Mouse (Mus musculus): ENCODE data around the gene Clcn3. TPM values are rescaled to one million over a fixed set of nuclear protein-coding genes. Genes with fewer than 3 reads are reported as not detected.
A peak's percentile ranks its signal among the peaks of the same experiment; 100 is the strongest.

Clcn3 gene
- polyA plus RNA-seq, 1 experiment from 2014 or later: 51.6 TPM

DNA sequence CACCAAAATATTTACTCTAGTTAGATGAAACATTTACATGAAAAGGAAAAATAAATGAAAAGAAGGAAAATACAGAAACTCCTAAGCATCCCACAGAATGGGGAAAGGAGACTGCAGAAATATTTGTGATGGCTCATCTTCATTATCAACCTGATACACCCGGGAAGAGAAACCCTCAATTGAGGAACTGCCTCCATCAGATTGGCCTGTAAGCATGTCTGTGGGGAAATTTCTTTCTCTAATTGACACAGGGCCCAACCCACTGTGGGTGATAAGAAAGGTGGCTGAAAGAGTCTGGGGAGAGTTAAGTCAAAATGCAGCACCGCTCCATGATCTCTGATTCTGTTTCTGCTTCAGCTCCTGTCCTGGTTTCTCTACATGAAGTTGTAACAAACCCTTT is 9.7 kb downstream of the Clcn3 start:
- Histone ChIP-seq H3K4me2 (replicated peaks) (no peak overlapping the region), H3K9ac (replicated peaks) (no peak overlapping the region), H3K4me1 (replicated peaks) (peaks cover 9% of the 10 kb centered on the region), H3K36me3 (no peaks in the 10 kb centered on the region), H3K27me3 (no peaks in the 10 kb centered on the region), H3K4me3 (replicated peaks) (no peak overlapping the region), H3K27ac (no peak overlapping the region), H3K9me3 (no peaks in the 10 kb centered on the region)
- ATAC-seq: no peak
- WGBS: 90% methylated on average over 2 of the region's 2 CpGs

DNA sequence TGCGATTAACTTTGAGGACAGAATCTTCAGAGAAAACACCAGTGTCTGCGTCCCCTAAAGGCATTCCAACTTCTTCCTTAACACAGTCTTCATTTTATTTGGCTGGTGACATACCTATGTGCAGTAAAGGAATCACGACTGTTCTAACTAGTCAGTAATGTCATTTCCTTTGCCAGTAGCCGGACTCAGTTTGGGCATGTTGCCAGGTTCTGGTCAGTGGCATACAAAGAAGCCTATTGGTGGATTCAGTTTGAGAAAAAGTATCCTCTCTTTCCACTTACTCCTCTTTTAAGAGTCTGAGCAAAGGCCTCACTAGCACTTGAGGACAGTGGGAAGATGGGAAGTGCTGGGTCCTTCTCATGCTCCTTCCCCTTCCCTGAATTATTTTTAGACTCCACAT is 11.3 kb downstream of the Clcn3 start:
- Histone ChIP-seq H3K36me3 (no peaks in the 10 kb centered on the region), H3K4me2 (replicated peaks) (no peak overlapping the region), H3K4me1 (replicated peaks) (peaks cover 9% of the 10 kb centered on the region), H3K9me3 (no peaks in the 10 kb centered on the region), H3K27ac (no peak overlapping the region), H3K4me3 (replicated peaks) (no peak overlapping the region), H3K27me3 (no peaks in the 10 kb centered on the region), H3K9ac (replicated peaks) (no peak overlapping the region)
- WGBS: 77% methylated on average over 4 of the region's 4 CpGs
- ATAC-seq: no peak

GRCm38 (mm10) chr8:60969091-60969490 is 14.0 kb downstream of the Clcn3 start:
- H3K36me3 ChIP-seq: no peaks in the 10 kb centered on the region
- 47% methylated on average over 2 of the region's 2 CpGs for WGBS
- H3K27me3 ChIP-seq: no peaks in the 10 kb centered on the region
- no peaks in the 10 kb centered on the region for H3K9me3 ChIP-seq
- peaks cover 9% of the 10 kb centered on the region for H3K4me1 ChIP-seq (replicated peaks)
- H3K4me3 ChIP-seq (replicated peaks): no peak overlapping the region
- no peak overlapping the region for H3K27ac ChIP-seq
- no peak for ATAC-seq
- H3K4me2 ChIP-seq (replicated peaks): no peak overlapping the region
- no peak overlapping the region for H3K9ac ChIP-seq (replicated peaks)

GRCm38 (mm10) chr8:60965741-60966140 is 17.4 kb downstream of the Clcn3 start:
- Histone ChIP-seq H3K27me3 (no peaks in the 10 kb centered on the region), H3K27ac (no peak overlapping the region), H3K4me3 (replicated peaks) (no peak overlapping the region), H3K9me3 (no peaks in the 10 kb centered on the region), H3K4me1 (replicated peaks) (no peaks in the 10 kb centered on the region), H3K4me2 (replicated peaks) (no peak overlapping the region), H3K36me3 (no peaks in the 10 kb centered on the region), H3K9ac (replicated peaks) (no peak overlapping the region)
- 71% methylated on average over 3 of the region's 3 CpGs for WGBS
- no peak for ATAC-seq

GRCm38 (mm10) chr8:60965306-60965705 is 17.8 kb downstream of the Clcn3 start:
- Histone ChIP-seq H3K4me3 (replicated peaks) (no peak overlapping the region), H3K27me3 (no peaks in the 10 kb centered on the region), H3K36me3 (no peaks in the 10 kb centered on the region), H3K9ac (replicated peaks) (no peak overlapping the region), H3K27ac (no peak overlapping the region), H3K4me1 (replicated peaks) (no peaks in the 10 kb centered on the region), H3K9me3 (no peaks in the 10 kb centered on the region), H3K4me2 (replicated peaks) (no peak overlapping the region)
- 75% methylated on average over 6 of the region's 6 CpGs for WGBS
- ATAC-seq: no peak

DNA sequence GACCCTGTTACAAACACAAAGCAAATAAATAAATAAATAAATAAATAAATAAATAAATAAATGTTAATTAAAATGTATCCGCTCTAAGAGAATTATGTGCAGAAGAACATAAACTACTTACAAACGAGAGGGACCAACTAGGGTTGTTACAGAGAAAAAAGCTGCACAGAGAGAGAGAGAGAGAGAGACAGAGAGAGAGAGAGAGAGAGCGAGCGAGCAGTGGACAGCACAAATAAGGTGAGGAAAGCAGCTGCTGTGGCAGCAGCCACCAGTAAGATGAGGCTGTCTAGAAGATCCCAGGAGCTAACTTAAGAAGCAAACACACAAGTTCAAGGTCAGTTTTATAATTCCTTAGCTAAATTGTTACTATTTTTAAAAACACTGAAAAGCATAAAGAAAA is 18.6 kb downstream of the Clcn3 start:
- WGBS: 83% methylated on average over 4 of the region's 4 CpGs
- H3K4me3 ChIP-seq (replicated peaks): no peak overlapping the region
- H3K4me2 ChIP-seq (replicated peaks): no peak overlapping the region

GRCm38 (mm10) chr8:60963931-60964330 is 19.2 kb downstream of the Clcn3 start:
- no peak for ATAC-seq
- 82% methylated on average over 2 of the region's 2 CpGs for WGBS
- Histone ChIP-seq H3K4me1 (replicated peaks) (no peaks in the 10 kb centered on the region), H3K4me2 (replicated peaks) (no peak overlapping the region), H3K27me3 (no peaks in the 10 kb centered on the region), H3K9ac (replicated peaks) (no peak overlapping the region), H3K4me3 (replicated peaks) (no peak overlapping the region), H3K36me3 (no peaks in the 10 kb centered on the region), H3K27ac (no peak overlapping the region), H3K9me3 (no peaks in the 10 kb centered on the region)

More for the DNA sequence above, 18.6 kb downstream of the Clcn3 start:
- no peaks in the 10 kb centered on the region for H3K27me3 ChIP-seq
- no peaks in the 10 kb centered on the region for H3K4me1 ChIP-seq (replicated peaks)
- H3K27ac ChIP-seq: no peak overlapping the region
- no peaks in the 10 kb centered on the region for H3K36me3 ChIP-seq
- no peak overlapping the region for H3K9ac ChIP-seq (replicated peaks)
- H3K9me3 ChIP-seq: no peaks in the 10 kb centered on the region
- no peak for ATAC-seq

DNA sequence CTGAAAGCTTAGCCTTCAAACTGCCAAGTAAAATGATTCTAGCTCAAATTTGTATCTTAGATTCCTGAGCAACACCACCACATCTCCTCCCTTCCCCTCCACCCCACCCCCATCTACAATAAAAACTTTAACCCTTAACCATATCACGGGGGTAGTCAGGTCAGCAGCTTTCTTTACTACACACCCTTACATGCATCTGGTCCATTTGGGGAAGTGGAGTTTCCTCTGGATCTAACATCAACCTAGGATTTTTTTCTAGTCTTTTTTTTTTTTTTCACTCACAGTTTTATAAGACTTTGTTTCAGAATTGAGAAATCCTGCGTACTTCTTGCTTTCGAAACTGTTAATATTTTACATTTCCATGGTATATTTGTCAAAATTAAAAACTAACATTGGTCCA is 20.3 kb downstream of the Clcn3 start:
- 94% methylated on average over 3 of the region's 3 CpGs for WGBS
- Histone ChIP-seq H3K36me3 (no peaks in the 10 kb centered on the region), H3K4me2 (replicated peaks) (no peak overlapping the region), H3K9ac (replicated peaks) (no peak overlapping the region), H3K27me3 (no peaks in the 10 kb centered on the region), H3K4me3 (replicated peaks) (no peak overlapping the region), H3K27ac (no peak overlapping the region), H3K9me3 (no peaks in the 10 kb centered on the region), H3K4me1 (replicated peaks) (no peaks in the 10 kb centered on the region)
- ATAC-seq: no peak

DNA sequence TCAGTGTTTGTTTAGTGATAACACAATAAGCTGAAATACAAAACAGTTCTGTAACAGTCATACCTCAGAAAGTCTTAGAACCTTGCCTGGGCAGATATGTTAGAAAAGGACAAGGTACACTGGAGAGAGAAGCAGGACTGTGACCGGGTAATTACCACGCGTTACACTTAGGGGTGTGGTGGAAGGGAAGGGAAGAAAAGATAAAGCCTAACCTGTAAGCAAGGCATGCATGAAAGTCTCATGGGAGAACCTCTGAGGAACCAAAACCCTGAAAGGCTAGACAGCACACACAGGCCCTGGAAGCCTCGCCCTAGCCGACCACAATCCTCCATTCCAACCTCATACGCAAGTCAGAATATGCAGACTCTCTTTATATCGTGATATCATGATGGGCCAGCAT is 26.3 kb downstream of the Clcn3 start:
- H3K36me3 ChIP-seq: no peaks in the 10 kb centered on the region
- no peak overlapping the region for H3K4me3 ChIP-seq (replicated peaks)
- 92% methylated on average over 7 of the region's 7 CpGs for WGBS
- H3K27ac ChIP-seq: no peak overlapping the region
- ATAC-seq: no peak
- no peak overlapping the region for H3K4me2 ChIP-seq (replicated peaks)
- no peak overlapping the region for H3K9ac ChIP-seq (replicated peaks)
- peaks cover 10% of the 10 kb centered on the region for H3K4me1 ChIP-seq (replicated peaks)
- H3K9me3 ChIP-seq: no peaks in the 10 kb centered on the region
- no peaks in the 10 kb centered on the region for H3K27me3 ChIP-seq

GRCm38 (mm10) chr8:60954281-60955014 is 28.7 kb downstream of the Clcn3 start:
- peak overlapping the region; percentile 59 for H3K4me2 ChIP-seq (replicated peaks)
- ATAC-seq: peak; percentile 99
- no peaks in the 10 kb centered on the region for H3K36me3 ChIP-seq
- H3K9me3 ChIP-seq: no peaks in the 10 kb centered on the region
- no peaks in the 10 kb centered on the region for H3K27me3 ChIP-seq
- H3K4me3 ChIP-seq (replicated peaks): peak overlapping the region; percentile 50
- peak overlapping the region; percentile 70 for H3K9ac ChIP-seq (replicated peaks)
- peaks cover 18% of the 10 kb centered on the region for H3K4me1 ChIP-seq (replicated peaks)
- WGBS: under 1% methylated on average over 15 of the region's 15 CpGs
- peak overlapping the region; percentile 97 for H3K27ac ChIP-seq

- H3K9me3 ChIP-seq: no peaks in the 10 kb centered on the region
- H3K4me2 ChIP-seq (replicated peaks): peak overlapping the region; percentile 43
- WGBS: 46% methylated on average over 5 of the region's 5 CpGs
- peak overlapping the region; percentile 18 for H3K4me3 ChIP-seq (replicated peaks)
- no peak for ATAC-seq
- no peaks in the 10 kb centered on the region for H3K36me3 ChIP-seq
- H3K9ac ChIP-seq (replicated peaks): 0 out of 2 replicates have a peak overlapping the region, but pooled peaks have one; percentile 23
- H3K27ac ChIP-seq: no peak overlapping the region
- H3K27me3 ChIP-seq: no peaks in the 10 kb centered on the region
- H3K4me1 ChIP-seq (replicated peaks): peaks cover 18% of the 10 kb centered on the region
Measured at GRCm38 (mm10) chr8:60952803-60953202, 30.3 kb downstream of the Clcn3 start.

- no peaks in the 10 kb centered on the region for H3K27me3 ChIP-seq
- no peak overlapping the region for H3K9ac ChIP-seq (replicated peaks)
- H3K27ac ChIP-seq: no peak overlapping the region
- no peaks in the 10 kb centered on the region for H3K9me3 ChIP-seq
- H3K4me1 ChIP-seq (replicated peaks): peaks cover 18% of the 10 kb centered on the region
- ATAC-seq: no peak
- H3K4me3 ChIP-seq (replicated peaks): no peak overlapping the region
- no peaks in the 10 kb centered on the region for H3K36me3 ChIP-seq
- H3K4me2 ChIP-seq (replicated peaks): no peak overlapping the region
- 100% methylated on average over 1 of the region's 1 CpGs for WGBS
Measured at GRCm38 (mm10) chr8:60951757-60952156, 31.3 kb downstream of the Clcn3 start.

DNA sequence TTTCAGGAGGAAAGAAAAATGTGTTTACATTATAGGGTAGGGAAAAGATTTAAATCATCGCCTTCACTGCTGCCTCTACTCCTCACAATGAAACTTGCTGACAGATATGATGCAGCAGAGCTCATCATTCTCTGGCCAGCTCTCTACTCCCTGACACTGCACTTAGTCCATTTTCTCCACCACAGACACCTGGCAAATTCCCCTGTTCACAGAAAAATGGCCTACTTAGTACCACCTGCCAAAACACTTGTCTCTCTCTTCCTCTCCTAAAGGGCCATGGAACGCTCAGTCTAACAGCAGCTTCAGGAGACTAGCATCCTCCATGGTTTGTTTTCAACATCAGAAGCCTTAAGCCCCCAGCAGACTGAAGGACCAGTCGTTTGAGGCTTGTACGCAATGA is 31.8 kb downstream of the Clcn3 start:
- H3K9me3 ChIP-seq: no peaks in the 10 kb centered on the region
- no peak for ATAC-seq
- peaks cover 18% of the 10 kb centered on the region for H3K4me1 ChIP-seq (replicated peaks)
- no peak overlapping the region for H3K27ac ChIP-seq
- H3K9ac ChIP-seq (replicated peaks): no peak overlapping the region
- no peak overlapping the region for H3K4me3 ChIP-seq (replicated peaks)
- no peaks in the 10 kb centered on the region for H3K36me3 ChIP-seq
- H3K27me3 ChIP-seq: no peaks in the 10 kb centered on the region
- 64% methylated on average over 4 of the region's 4 CpGs for WGBS
- H3K4me2 ChIP-seq (replicated peaks): no peak overlapping the region
